Mouse (Mus musculus) limb, embryonic 12.5 days (tissue): Measurements from ENCODE around the gene Hdgfl1. TPM values are rescaled to one million over a fixed set of nuclear protein-coding genes. Genes with fewer than 3 reads are reported as not detected.

Experiments used
- ATAC-seq: fragments of 200-750 bp; cut with Nextera tagmentation; 2 replicates; pipeline ENCODE4 v1.8.0; 2017; ENCODE audit warnings: low read depth, moderate TSS enrichment; ENCODE audit not compliant: insufficient number of reproducible peaks, insufficient read depth, low FRiP score, low TSS enrichment
- H3K27ac ChIP-seq: fragments of 300-500 bp; sonication (generic); 2 replicates; pipeline ENCODE4 v1.5.1; 2016; ENCODE audit warnings: mild to moderate bottlenecking, moderate library complexity
- H3K27me3 ChIP-seq: fragments of 300-500 bp; sonication (generic); 2 replicates; pipeline ENCODE4 v1.6.1; 2016; ENCODE audit warnings: mild to moderate bottlenecking, moderate library complexity
- H3K36me3 ChIP-seq: fragments of 300-500 bp; sonication (generic); 2 replicates; pipeline ENCODE4 v1.6.1; 2016; ENCODE audit warnings: mild to moderate bottlenecking, moderate library complexity
- H3K4me1 ChIP-seq: fragments of 300-500 bp; sonication (generic); replicated peaks from 2 replicates; pipeline ENCODE4 v1.6.1; 2016
- H3K4me2 ChIP-seq: fragments of 300-500 bp; sonication (generic); 2 replicates; pipeline ENCODE4 v1.6.1; 2016; ENCODE audit warnings: mild to moderate bottlenecking, moderate library complexity
- H3K4me3 ChIP-seq: fragments of 300-500 bp; sonication (generic); replicated peaks from 2 replicates; pipeline ENCODE4 v1.5.1; 2016; ENCODE audit warnings: mild to moderate bottlenecking
- H3K9ac ChIP-seq: fragments of 300-500 bp; sonication (generic); replicated peaks from 2 replicates; pipeline ENCODE4 v1.6.1; 2016; ENCODE audit warnings: mild to moderate bottlenecking, moderate library complexity
- H3K9me3 ChIP-seq: fragments of 300-500 bp; sonication (generic); 2 replicates; pipeline ENCODE4 v1.6.1; 2016; ENCODE audit warnings: mild to moderate bottlenecking, moderate library complexity
- WGBS: fragments of 180-500 bp; shearing (Covaris S2); methylation state at CpG from one replicate; pipeline ENCODE4 v1.1.7; 2016; 5-methylcytosine and 5-hydroxymethylcytosine counted together
- polyA plus RNA-seq: library from polyadenylated mRNA; unstranded; fragments of >200 nt; fragmentation: Nextera tagmentation; extraction: Ambion mirVana; gene quantifications from 2 replicates; pipeline ENCODE4 v1.2.1, GENCODE M21; 2016

Gene Hdgfl1
- polyA plus RNA-seq, 1 experiment from 2014 or later: not detected

DNA sequence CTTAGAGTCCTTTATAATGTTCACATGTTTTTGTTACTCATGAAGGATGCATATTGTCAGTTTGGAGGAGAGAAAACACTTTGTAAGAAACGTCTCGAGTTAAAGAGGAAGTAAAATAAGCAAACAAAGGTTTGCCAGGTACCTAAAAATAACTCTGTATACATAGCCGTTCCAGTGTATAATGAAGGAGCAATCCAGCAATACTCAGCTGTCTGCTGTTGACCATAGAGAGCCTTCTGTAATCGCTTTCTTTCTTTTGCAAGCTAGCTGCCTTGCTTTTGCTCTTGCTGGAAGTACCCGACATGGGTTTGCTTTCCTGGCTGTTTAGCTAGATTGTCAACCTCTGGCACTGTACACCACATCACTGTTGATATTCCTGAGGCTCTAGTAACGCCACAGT lies 48.6 kb downstream of the Hdgfl1 start:
- no peak overlapping the region for H3K27ac ChIP-seq
- H3K4me2 ChIP-seq: no peak overlapping the region
- no peak for ATAC-seq
- 70% methylated on average over 6 of the region's 6 CpGs for WGBS
- 0 out of 2 replicates have a peak, but pooled peaks cover 3% of the 10 kb centered on the region for H3K4me1 ChIP-seq
- no peaks in the 10 kb centered on the region for H3K27me3 ChIP-seq
- no peak overlapping the region for H3K4me3 ChIP-seq
- H3K9me3 ChIP-seq: no peaks in the 10 kb centered on the region
- no peaks in the 10 kb centered on the region for H3K36me3 ChIP-seq
- no peak overlapping the region for H3K9ac ChIP-seq

DNA sequence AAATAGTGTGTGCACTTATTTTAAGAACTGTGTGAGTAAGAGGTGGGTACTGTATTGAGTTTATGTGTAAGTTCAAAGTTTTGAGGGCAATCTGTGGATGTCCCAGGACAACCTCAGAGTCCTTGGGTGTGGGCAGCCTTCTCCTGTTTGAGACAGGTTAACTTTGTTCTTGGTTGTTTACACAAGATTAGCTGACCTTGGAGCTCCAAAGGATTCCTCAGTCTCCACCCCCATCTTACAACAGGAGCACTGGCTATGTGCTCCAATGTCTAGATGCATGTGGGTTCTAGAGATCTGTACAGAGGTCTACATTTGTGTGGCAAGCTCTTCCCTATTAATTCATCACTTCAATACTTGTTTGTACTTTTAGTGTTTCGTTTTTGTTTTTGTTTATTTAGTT lies 49.0 kb downstream of the Hdgfl1 start:
- WGBS: 62% methylated on average over 1 of the region's 1 CpGs

GRCm38 (mm10) chr13:26719146-26719715 lies 50.7 kb downstream of the Hdgfl1 start:
- H3K4me3 ChIP-seq: no peak overlapping the region
- H3K9me3 ChIP-seq: no peaks in the 10 kb centered on the region
- ATAC-seq: no peak
- H3K36me3 ChIP-seq: no peaks in the 10 kb centered on the region
- WGBS: 53% methylated on average over 5 of the region's 5 CpGs
- H3K4me1 ChIP-seq: 0 out of 2 replicates have a peak, but pooled peaks cover 3% of the 10 kb centered on the region
- H3K27ac ChIP-seq: no peak overlapping the region
- no peak overlapping the region for H3K9ac ChIP-seq
- no peaks in the 10 kb centered on the region for H3K27me3 ChIP-seq
- H3K4me2 ChIP-seq: no peak overlapping the region

More for the DNA sequence above, 49.0 kb downstream of the Hdgfl1 start:
- Histone ChIP-seq H3K36me3 (no peaks in the 10 kb centered on the region), H3K4me3 (no peak overlapping the region), H3K4me1 (0 out of 2 replicates have a peak, but pooled peaks cover 3% of the 10 kb centered on the region), H3K27me3 (no peaks in the 10 kb centered on the region), H3K4me2 (no peak overlapping the region), H3K9me3 (no peaks in the 10 kb centered on the region), H3K9ac (no peak overlapping the region), H3K27ac (no peak overlapping the region)
- no peak for ATAC-seq
